Mouse (Mus musculus) hindbrain, embryonic 14.5 days (tissue): ENCODE results near the gene Ptar1. TPM values are rescaled to one million over a fixed set of nuclear protein-coding genes. Genes with fewer than 3 reads are reported as not detected.

ENCODE experiments used
- ATAC-seq: fragments of 200-750 bp; cut with Nextera tagmentation; 2 replicates; pipeline ENCODE4 v1.8.0; 2017; ENCODE audit warnings: moderate number of reproducible peaks, mild to moderate bottlenecking, moderate TSS enrichment, moderate library complexity; ENCODE audit not compliant: low FRiP score
- DNase-seq: peaks from one replicate; pipeline ENCODE4 v3.0.0-alpha.2; 2015; ENCODE audit warnings: low spot score
- H3K27ac ChIP-seq: fragments of 300-500 bp; sonication (generic); 2 replicates; pipeline ENCODE4 v1.5.1; 2014; ENCODE audit warnings: mild to moderate bottlenecking, moderate library complexity
- H3K27me3 ChIP-seq: fragments of 300-500 bp; sonication (generic); 2 replicates; pipeline ENCODE4 v1.6.1; 2014; ENCODE audit warnings: mild to moderate bottlenecking, low read length, mixed read lengths; ENCODE audit not compliant: control insufficient read depth, insufficient read depth
- H3K36me3 ChIP-seq: fragments of 300-500 bp; sonication (generic); replicated peaks from 2 replicates; pipeline ENCODE4 v1.6.1; 2014; ENCODE audit not compliant: control insufficient read depth, insufficient read depth
- H3K4me1 ChIP-seq: fragments of 300-500 bp; sonication (generic); replicated peaks from 2 replicates; pipeline ENCODE4 v1.6.1; 2014; ENCODE audit warnings: antibody characterized with exemption, low read length, mixed read lengths; ENCODE audit not compliant: control insufficient read depth, insufficient read depth
- H3K4me2 ChIP-seq: fragments of 300-500 bp; sonication (generic); replicated peaks from 2 replicates; pipeline ENCODE4 v1.6.1; 2014; ENCODE audit warnings: mild to moderate bottlenecking, moderate library complexity
- H3K4me3 ChIP-seq: fragments of 300-500 bp; sonication (generic); replicated peaks from 2 replicates; pipeline ENCODE4 v1.5.1; 2014; ENCODE audit warnings: mild to moderate bottlenecking, low read length
- H3K9ac ChIP-seq: fragments of 300-500 bp; sonication (generic); 2 replicates; pipeline ENCODE4 v1.6.1; 2014
- H3K9me3 ChIP-seq: fragments of 300-500 bp; sonication (generic); 2 replicates; pipeline ENCODE4 v1.6.1; 2016; ENCODE audit warnings: low read length; ENCODE audit not compliant: control insufficient read depth
- WGBS: fragments of 180-500 bp; shearing (Covaris S2); extraction: QIAGEN DNeasy Blood & Tissue Kit; methylation state at CpG from one replicate; pipeline ENCODE4 v1.1.7; 2014; 5-methylcytosine and 5-hydroxymethylcytosine counted together
- polyA plus RNA-seq: library from polyadenylated mRNA; unstranded; fragments of >200 nt; fragmentation: Nextera tagmentation; extraction: Ambion mirVana; gene quantifications from 2 replicates; pipeline ENCODE4 v1.2.1, GENCODE M21; 2014

Gene Ptar1
- polyA plus RNA-seq, 1 experiment from 2014 or later = 7.7 TPM

DNA sequence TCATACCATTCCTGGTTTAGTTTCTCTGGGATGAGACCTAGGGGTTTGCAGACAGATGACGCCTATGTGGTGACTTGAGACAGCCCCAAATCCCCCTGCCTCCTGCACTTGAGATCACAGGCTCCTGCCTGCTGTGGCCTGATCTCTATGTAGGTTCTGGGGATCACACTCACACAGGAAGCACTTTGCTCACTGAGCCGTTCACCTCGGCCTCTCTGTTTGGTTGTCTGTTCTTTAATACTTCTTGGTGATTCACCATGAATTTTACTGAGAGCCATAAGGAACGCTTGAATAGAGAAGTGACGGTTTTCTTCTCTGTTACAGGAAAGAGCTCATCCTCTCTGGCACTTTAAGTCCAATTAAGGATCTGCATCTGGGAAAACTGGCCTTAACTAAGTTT, 18.2 kb downstream of the Ptar1 start:
- DNase-seq = no peak
- no peak overlapping the region for H3K4me3 ChIP-seq
- H3K27me3 ChIP-seq = no peaks in the 10 kb centered on the region
- H3K4me1 ChIP-seq = no peaks in the 10 kb centered on the region
- no peak for ATAC-seq
- no peak overlapping the region for H3K9ac ChIP-seq
- 92% methylated on average over 5 of the region's 5 CpGs for WGBS
- no peak overlapping the region for H3K4me2 ChIP-seq
- H3K36me3 ChIP-seq = peaks cover 37% of the 10 kb centered on the region
- no peak overlapping the region for H3K27ac ChIP-seq
- no peaks in the 10 kb centered on the region for H3K9me3 ChIP-seq

- Histone ChIP-seq H3K27me3 (no peaks in the 10 kb centered on the region), H3K36me3 (no peaks in the 10 kb centered on the region), H3K27ac (no peak overlapping the region), H3K9me3 (no peaks in the 10 kb centered on the region), H3K4me3 (no peak overlapping the region), H3K9ac (no peak overlapping the region), H3K4me1 (no peaks in the 10 kb centered on the region), H3K4me2 (no peak overlapping the region)
- ATAC-seq = no peak
- no peak for DNase-seq
- 76% methylated on average over 3 of the region's 3 CpGs for WGBS
Measured at GRCm38 (mm10) chr19:23746506-23746905, 59.3 kb downstream of the Ptar1 start.

DNA sequence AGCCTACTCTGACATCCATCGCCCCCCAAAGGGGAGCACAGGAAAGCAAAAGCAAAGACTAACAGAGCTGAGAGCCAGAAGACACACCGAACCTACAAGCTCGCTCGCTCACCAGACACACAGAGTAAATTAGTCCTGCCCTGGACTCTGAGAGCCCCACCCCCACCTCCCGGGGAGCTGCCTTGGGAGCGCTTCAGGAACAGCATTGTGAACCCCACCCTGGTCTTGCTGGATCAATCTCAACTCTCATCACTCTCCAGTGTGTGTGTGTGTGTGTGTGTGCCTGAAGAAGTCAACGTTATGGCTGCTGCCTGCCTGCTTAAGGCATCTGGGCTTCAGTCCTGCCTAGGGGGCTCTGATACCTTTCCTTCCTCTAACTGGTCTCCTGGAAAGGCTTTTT, 69.8 kb downstream of the Ptar1 start:
- no peak overlapping the region for H3K9ac ChIP-seq
- H3K27ac ChIP-seq = no peak overlapping the region; the same call in 1 of the 2 replicates
- 0 out of 2 replicates have a peak overlapping the region, but pooled peaks have one; percentile 12 for H3K4me2 ChIP-seq
- no peaks in the 10 kb centered on the region for H3K27me3 ChIP-seq
- H3K4me3 ChIP-seq = no peak overlapping the region
- WGBS = 19% methylated on average over 7 of the region's 7 CpGs
- H3K4me1 ChIP-seq = peaks cover 25% of the 10 kb centered on the region
- no peak for DNase-seq
- H3K9me3 ChIP-seq = no peaks in the 10 kb centered on the region
- H3K36me3 ChIP-seq = no peaks in the 10 kb centered on the region
- ATAC-seq = no peak

GRCm38 (mm10) chr19:23757961-23758553, 70.8 kb downstream of the Ptar1 start:
- DNase-seq (peak; percentile 99), ATAC-seq (peak; percentile 77)
- Histone ChIP-seq H3K4me3 (peak overlapping the region; percentile 86), H3K4me2 (peak overlapping the region; percentile 74), H3K36me3 (no peaks in the 10 kb centered on the region), H3K9ac (peak overlapping the region; percentile 96), H3K4me1 (peaks cover 31% of the 10 kb centered on the region), H3K27me3 (no peaks in the 10 kb centered on the region), H3K9me3 (no peaks in the 10 kb centered on the region), H3K27ac (peak overlapping the region; percentile 99)
- WGBS = under 1% methylated on average over 40 of the region's 40 CpGs

DNA sequence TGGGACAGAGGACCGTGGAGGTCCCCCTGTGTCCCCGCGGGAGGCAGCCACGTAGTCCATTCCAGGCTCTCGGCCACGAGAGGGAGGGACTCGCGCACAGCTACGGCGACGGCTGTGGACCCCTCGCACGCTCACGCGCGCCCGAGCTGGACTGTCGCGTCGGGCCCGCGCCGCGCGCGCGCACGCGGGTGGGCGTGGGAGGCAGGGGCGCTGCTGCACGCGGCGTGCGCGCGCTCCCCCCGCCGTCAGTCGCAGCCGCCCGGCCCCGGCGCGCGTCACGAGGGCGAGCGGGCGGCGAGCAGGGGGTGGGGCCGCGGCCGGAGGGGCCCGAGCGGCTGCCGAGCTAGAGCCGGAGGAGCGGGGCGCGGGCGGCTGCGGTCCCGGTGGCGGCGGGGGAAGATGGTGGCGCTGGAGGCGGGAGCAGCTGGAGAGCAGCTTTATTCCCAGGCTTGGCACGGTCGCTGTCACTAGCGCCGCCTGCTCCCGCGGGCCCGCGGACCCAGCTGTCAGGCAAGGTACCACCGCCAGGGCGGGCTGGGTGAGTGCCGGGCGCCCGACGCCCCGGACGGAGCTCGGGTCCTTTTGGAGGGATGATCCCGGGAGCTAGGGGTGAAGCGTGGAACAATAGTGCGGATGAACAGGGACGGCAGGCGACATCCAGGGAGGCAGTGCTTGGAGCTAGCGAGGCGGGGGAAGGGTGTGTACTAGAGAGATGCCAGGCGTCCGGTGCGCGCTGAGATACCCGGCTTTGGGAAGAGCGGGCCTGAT, 71.5 kb downstream of the Ptar1 start, which contains the start of gene Apba1:
Gene Apba1, plus strand, starts transcription at position 334 of the 768 bp plus-strand sequence.
- Histone ChIP-seq H3K4me1 (peaks cover 37% of the 10 kb centered on the region), H3K4me3 (peak within 1 kb of the TSS; percentile 86), H3K36me3 (no peaks in the 10 kb centered on the region), H3K4me2 (peak within 1 kb of the TSS; percentile 74), H3K27me3 (no peaks in the 10 kb centered on the region), H3K9me3 (no peaks in the 10 kb centered on the region), H3K9ac (peak within 1 kb of the TSS; percentile 96), H3K27ac (peak within 1 kb of the TSS; percentile 99)
- WGBS = under 1% methylated on average over 81 of the region's 98 CpGs
- peak; percentile 91 for DNase-seq
- ATAC-seq = peak; percentile 89

- peak overlapping the region; percentile 74 for H3K4me2 ChIP-seq
- peak overlapping the region; percentile 86 for H3K4me3 ChIP-seq
- peak overlapping the region; percentile 99 for H3K27ac ChIP-seq
- H3K36me3 ChIP-seq = no peaks in the 10 kb centered on the region
- ATAC-seq (no peak), DNase-seq (peak; percentile 59)
- 1% methylated on average over 17 of the region's 17 CpGs for WGBS
- H3K27me3 ChIP-seq = no peaks in the 10 kb centered on the region
- peaks cover 38% of the 10 kb centered on the region for H3K4me1 ChIP-seq
- peak overlapping the region; percentile 96 for H3K9ac ChIP-seq
- H3K9me3 ChIP-seq = no peaks in the 10 kb centered on the region
Measured at GRCm38 (mm10) chr19:23759322-23759945, 72.2 kb downstream of the Ptar1 start.

DNA sequence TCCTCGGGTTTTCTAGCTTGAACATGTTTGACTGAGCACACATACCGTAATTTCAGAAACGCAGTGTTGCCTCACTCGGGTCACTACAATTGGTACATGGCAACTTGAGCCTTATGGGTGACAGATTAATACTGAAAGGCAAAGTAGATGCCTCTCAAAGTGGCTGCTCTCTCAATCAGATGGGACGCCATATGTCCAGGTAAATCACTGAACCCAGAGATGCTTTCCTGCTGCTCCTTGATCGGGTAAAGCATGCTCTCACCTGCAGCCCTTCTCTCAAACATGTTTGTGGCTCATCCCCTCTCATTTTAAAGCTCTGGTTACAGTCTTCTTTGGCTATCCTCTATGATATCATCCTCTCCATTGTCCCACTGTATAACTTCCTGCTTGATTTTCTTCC, 76.1 kb downstream of the Ptar1 start:
- WGBS = 89% methylated on average over 6 of the region's 6 CpGs
- no peak for DNase-seq
- Histone ChIP-seq H3K4me2 (no peak overlapping the region), H3K4me3 (no peak overlapping the region), H3K36me3 (no peaks in the 10 kb centered on the region), H3K27ac (no peak overlapping the region), H3K9ac (no peak overlapping the region), H3K4me1 (peaks cover 40% of the 10 kb centered on the region), H3K9me3 (no peaks in the 10 kb centered on the region), H3K27me3 (no peaks in the 10 kb centered on the region)
- no peak for ATAC-seq

- Histone ChIP-seq H3K4me2 (no peak overlapping the region), H3K36me3 (no peaks in the 10 kb centered on the region), H3K27ac (no peak overlapping the region), H3K4me3 (no peak overlapping the region), H3K9ac (no peak overlapping the region), H3K9me3 (no peaks in the 10 kb centered on the region), H3K4me1 (peaks cover 44% of the 10 kb centered on the region), H3K27me3 (no peaks in the 10 kb centered on the region)
- ATAC-seq = no peak
- no peak for DNase-seq
- WGBS = 28% methylated on average over 2 of the region's 2 CpGs
Measured at GRCm38 (mm10) chr19:23764051-23764450, 76.8 kb downstream of the Ptar1 start.

DNA sequence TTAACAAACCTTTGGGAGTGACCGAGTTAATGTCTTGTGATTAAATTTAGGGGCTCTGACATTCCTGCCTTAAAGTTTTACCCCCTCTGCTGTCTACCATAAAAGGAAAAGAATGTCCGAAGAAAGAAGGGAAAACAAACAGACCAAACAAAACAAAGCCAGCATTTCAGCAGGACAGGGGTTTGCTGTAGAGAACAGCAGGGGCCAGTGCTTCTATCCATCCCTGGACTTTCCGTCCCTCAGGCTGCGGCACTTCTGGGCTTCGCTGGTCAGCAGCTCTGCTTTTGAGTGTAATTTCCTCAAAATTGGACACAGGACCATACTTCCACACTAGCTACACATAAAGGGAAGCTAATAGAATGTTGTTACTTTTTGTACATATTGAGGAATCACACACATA, 81.6 kb downstream of the Ptar1 start:
- no peak overlapping the region for H3K9ac ChIP-seq
- no peak overlapping the region for H3K27ac ChIP-seq
- H3K36me3 ChIP-seq = no peaks in the 10 kb centered on the region
- peaks cover 35% of the 10 kb centered on the region for H3K4me1 ChIP-seq
- no peaks in the 10 kb centered on the region for H3K27me3 ChIP-seq
- H3K9me3 ChIP-seq = no peaks in the 10 kb centered on the region
- H3K4me3 ChIP-seq = no peak overlapping the region
- WGBS = 36% methylated on average over 5 of the region's 5 CpGs
- ATAC-seq = no peak
- H3K4me2 ChIP-seq = no peak overlapping the region
- no peak for DNase-seq
